Mouse (Mus musculus): ENCODE measurements around the gene Arhgap25. TPM values are rescaled to one million over a fixed set of nuclear protein-coding genes. Genes with fewer than 3 reads are reported as not detected.

Arhgap25 gene
- 107 TPM for polyA plus RNA-seq (2017; shearing (Covaris generic))

DNA sequence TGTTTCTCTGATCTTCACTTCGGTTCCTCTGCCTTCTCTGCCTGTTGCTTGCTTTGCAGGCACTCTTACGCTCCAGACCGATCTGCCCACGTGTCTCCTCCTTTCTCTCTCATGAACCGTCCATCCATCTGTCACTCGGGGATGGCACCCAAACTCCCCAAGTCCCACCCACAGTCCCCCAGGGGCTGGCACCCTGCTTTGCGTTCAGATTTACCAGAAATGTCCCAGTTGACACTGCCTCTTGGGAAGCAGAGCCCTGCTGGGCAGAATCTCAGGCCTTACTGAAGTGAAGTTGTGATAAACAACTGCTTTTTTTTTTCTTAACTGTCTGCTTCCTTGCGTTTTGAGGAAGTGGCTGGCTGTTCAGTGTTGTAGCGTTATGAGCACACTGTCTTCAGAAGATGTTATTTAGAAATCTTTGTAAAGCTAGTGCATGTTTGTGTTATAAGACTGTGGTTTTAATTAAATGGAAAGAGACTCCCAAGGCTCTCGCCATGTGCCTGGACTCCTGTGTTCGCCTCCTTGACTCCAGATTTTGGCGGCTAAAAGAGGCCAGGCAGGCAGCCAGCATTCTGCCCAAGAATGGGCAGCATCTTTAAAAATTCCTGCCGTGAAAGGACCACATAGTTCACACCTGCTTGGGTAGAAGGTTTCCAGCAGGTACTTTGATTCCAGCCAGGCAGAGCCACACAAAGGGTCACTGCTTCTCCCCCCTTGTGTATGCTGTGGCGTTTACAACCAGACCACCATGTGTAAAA lies at the start of gene Arhgap25:
Gene Arhgap25, minus strand, starts transcription at position 307 of the 758 bp plus-strand sequence.

DNA sequence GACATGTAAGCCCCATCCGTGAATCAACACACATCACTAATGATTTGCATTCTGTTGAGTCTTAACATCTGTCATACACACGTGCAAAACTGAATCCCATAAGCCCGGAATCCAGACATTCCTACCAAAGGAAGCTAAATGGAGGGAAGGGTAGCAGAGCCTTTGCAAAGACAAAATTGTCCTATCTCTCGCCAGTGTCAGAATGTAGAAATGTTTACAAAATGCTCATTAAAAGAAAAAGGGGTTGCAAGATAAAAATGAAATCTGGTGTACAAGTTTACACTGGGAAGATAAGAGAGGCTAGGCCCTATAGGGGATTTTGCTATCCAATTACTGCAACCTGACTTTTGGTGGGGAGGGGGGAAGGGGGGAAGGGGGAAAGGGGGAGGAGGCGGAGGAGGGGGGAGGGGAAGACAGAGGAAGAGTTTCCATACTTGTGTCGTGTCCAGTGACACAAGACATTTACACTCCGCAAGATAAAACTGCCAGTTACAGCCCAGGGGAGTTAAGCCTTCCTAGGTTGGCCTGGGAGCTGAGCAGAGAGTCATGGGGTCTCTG lies 104.5 kb downstream of the Arhgap25 start, which contains the start of gene Bmp10:
Gene Bmp10, plus strand, starts transcription at position 508 of the 558 bp plus-strand sequence.

Other genes starting within 250 kb of the Arhgap25 start
- gene Antxr1, start 197.4 kb downstream of the Arhgap25 start, polyA plus RNA-seq (2017; shearing (Covaris generic)) = 0.17 TPM
- not detected for gene Gkn1, start 182.3 kb downstream of the Arhgap25 start, polyA plus RNA-seq (2017; shearing (Covaris generic))
- not detected for gene Gkn2, start 159.9 kb downstream of the Arhgap25 start, polyA plus RNA-seq (2017; shearing (Covaris generic))
- gene Gkn3, start 144.3 kb downstream of the Arhgap25 start, polyA plus RNA-seq (2017; shearing (Covaris generic)) = not detected
- not detected for gene Bmp10, start 104.3 kb downstream of the Arhgap25 start, polyA plus RNA-seq (2017; shearing (Covaris generic))
- 0.46 TPM for gene Prokr1, start 57.5 kb upstream of the Arhgap25 start, polyA plus RNA-seq (2017; shearing (Covaris generic))
- gene Aplf, start 138.9 kb upstream of the Arhgap25 start, polyA plus RNA-seq (2017; shearing (Covaris generic)) = 3.9 TPM
- 0.40 TPM for gene Efcc1, start 197.6 kb upstream of the Arhgap25 start, polyA plus RNA-seq (2017; shearing (Covaris generic))
- gene Gp9, start 244.8 kb upstream of the Arhgap25 start, polyA plus RNA-seq (2017; shearing (Covaris generic)) = not detected

Data from effector memory CD4-positive, alpha-beta T cell, adult 5 months (primary cell).